Mouse (Mus musculus) left cerebral cortex, adult 18-20 months (tissue): ENCODE measurements around the gene Lrp6. TPM values are rescaled to one million over a fixed set of nuclear protein-coding genes. Genes with fewer than 3 reads are reported as not detected.

ENCODE experiments used
- DNase-seq, 2 experiments: peaks; one replicate each; pipeline ENCODE4 v3.0.0; 2021 to 2022; ENCODE audit warnings: low spot score in 2 of 2, mixed read lengths in 1 of 2
- long read RNA-seq, 2 experiments: library from polyadenylated mRNA; stranded (forward); transcript quantifications; one replicate each; pipeline ENCODE4 v2.0.0; 2021
- total RNA-seq, 2 experiments: library from RNA; stranded (reverse); gene quantifications; 2 replicates each; pipeline ENCODE4 v1.2.3; 2021

Lrp6 gene
- 10 to 100 TPM; 45.9 to 47.3 TPM for total RNA-seq
- long read RNA-seq, experiment 1, full-length matches to known transcripts: 2 of 21 reads
- long read RNA-seq, experiment 1, partial matches to known transcripts: 14 of 21 reads
- long read RNA-seq, experiment 1, other reads (novel, unspliced or antisense): 5 of 21 reads
- long read RNA-seq, experiment 2, partial matches to known transcripts: 23 of 29 reads
- long read RNA-seq, experiment 2, other reads (novel, unspliced or antisense): 6 of 29 reads

DNA sequence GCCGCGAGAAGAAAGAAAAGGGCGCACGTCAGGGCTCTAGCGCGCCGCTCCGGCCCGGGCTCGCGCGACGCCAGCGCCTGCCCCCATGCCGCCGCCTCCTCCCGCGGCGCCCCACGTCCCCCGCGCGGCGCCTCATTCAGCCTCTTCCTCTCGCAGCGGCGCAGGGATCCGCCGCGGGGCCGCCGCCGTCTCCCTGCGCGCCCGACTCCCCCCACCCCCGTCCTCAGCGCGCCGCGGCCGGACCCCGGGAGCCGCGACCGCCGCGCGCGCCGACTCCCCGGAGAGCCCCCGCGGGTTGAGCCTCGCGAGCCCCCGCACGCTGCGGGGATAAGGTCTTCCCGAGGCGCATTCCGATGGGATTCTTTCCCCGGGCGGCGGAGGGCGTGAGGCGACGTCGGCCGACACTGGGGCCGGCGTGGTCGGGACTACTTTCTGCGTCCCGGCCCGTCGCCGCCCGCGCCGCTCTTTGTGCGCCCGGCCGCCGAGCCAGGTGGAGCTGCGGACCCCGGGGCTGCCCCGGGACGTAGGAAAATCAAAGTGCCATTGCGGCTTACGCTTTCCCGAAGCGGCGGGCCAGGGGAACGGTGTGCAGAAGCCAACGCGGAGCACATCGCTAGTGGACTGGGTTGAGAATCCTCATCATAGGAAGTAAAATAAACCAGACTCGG, at the start of gene Lrp6:
TSS of gene Lrp6 (minus strand) at position 148 of the 668 bp plus-strand sequence.
- peak; percentile 67 to 83 for DNase-seq

DNA sequence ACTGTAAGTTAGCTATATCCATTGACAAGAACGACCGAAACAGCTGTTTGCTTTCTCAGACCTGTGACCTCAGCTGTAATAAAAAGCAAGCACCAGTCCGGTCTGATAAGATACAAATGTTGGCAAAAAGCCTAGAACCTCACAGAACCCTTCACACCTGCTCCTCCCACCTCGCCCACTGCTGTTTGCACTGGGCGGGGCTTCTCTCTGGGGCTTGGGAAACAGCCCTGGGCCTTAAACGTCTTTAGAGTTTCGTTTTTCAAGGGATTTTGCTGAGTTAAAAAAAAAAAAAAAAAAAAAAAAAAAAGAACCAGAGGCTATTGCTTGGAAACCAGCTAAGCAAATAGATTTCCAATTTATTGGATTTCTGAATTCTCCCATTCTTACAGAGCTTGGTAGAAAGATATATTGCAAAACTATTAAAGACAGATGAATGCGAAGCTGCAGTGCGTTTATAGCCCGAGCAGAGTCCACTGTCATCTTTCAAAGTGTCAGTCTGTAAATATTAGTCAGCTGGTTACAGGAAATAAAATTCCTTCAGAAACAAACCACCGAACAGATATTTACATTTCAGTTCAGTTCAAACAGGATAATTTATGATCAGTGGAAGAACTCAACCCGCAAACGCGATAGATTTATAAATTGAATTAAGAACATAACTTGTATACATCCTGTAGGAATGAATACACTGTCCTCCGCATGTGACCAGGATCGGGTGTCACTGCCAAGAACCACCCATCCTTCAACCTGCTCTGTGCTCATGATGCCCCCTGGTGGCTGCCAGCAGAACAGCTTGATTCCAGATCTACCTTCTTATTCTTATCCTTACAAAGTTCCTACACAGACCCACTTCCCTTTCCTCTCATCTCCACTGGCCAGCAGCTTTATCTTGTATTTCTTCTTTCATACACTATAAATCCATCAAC, 48.2 kb upstream of the Lrp6 start:
- DNase-seq: peak; percentile 87 to 92

DNA sequence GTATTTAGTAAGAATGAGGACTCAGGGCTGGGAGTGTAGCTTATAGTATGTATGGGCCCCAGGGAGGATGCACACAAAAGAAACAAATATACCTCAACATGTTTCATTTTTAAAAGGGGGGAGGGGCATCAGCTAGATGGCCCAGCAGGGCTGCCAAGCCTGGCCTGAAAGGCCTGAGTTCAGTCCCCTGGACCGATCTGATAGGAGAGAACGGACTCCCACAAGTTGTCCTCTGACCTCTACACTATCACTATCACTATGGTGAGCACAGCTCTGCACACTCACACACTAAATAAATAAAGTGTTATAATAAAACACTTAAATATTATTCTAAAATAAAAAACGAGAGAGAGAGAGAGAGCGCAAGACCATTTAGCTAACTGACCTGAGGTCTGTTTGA, 47.6 kb upstream of the Lrp6 start:
- no peak for DNase-seq

DNA sequence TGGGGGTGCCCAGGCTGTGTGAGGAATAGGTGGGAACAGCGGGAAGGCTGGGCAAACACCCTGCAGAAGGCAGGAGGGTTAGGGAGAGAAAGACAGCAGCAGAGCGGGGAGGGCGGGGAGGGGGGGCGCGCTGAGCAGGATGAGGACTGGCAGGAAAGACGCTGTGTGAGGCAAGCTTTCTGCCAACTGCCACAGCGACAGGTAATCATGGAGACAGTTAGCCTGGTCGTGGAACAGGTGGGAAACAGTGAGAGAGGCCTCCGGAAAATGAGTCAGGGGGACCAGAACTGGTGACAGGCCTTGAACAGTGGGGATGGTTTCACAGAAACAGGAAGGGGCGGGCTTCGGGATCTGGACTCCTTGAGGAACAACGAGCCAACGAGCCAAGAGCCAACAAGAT, 45.1 kb upstream of the Lrp6 start:
- no peak for DNase-seq

DNA sequence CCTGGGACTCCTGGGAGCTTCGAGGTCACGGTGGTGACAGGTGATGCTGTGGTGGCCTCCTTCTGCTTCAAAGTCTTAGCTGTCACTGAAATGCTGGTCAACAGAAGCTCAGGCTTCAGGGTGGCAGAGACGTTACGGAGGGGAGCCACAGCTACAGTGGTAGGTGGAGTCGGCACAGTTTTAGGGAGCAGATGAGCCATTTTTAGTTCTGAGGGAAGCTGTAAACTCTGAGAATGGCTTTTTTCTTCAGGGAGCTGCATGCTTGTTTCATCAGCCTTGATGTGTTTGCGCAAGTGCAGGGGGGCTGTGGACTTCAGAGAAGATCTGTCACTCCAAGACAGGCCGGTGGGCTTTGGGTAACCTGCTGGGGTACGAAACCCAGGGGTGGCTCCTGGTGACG, 43.6 kb upstream of the Lrp6 start:
- no peak for DNase-seq

DNA sequence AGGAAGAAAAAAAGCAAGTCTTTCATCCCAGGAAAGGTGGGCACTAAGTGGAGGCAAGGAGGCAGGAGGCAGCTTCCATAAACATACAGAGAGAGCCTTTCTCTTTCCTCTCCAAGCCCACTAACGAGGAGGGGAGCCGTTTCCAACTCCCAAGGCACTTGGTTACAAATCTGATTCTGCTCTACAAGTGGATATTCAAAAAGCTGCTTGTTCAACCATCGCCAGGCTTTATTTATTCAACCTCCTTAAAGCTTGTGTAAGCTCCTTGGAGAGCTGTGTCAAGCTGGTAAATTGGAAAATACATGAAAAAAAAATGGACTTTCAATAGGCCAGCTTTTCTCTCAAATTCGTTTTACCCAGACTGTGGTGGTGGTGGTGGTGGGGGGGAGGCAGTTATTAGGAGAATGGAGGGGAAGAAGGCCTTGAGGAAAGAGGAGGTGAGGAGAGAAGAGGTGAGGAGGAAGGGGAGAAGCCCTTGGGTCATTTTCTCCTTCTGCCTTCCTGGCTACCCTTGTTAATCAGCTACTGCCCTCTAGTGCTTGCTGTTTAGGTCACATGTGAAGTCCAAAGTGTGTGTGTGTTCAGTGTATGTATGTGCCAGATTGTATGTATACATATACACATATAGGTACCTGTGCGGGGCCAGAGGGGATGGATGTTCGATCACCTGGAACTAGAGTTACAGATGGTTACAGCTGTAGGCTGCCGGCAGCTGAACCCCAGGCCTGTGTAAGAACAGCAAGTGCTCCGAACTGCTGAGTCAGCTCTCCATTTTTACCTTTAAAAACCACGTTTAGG, 40.4 kb upstream of the Lrp6 start:
- no peak for DNase-seq

DNA sequence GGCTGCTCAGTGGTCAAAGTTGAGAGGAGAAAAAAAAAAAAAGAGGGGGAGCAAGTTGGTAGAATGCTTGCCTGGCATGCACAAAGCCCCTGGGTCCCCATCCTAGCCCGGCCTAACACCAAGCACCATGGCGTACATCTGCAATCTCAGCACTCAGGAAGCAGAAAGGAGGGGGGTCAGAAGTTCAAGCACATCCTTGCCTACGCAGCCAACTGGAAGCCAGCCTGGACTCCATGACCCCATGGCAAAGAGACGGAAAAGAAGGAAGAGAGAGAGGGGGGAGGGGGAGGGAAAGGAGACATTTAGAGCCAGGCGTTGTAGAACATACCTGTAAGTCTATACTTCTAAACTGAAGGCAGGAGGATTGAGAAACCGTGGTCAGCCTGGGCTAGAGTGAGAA, 39.8 kb upstream of the Lrp6 start:
- DNase-seq: no peak

DNA sequence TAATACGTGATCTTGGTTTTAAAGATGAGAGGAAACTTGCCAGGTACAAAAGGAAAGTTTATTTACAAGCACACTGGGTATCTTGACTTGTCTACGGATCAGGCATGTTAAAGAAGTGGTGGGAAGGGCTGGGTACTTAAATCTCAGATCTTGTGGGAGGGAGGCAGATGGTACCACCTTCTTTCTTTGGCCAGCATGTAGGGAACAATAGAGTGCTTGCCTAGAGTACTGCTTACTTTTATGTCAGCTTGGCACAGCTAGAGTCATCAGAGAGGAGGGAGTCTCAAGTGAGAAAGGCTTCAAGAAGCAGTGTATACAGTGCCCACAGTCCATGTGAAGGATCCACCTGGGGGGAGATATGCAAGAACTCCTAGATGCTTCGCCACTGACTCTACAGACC, 38.4 kb upstream of the Lrp6 start:
- no peak for DNase-seq

DNA sequence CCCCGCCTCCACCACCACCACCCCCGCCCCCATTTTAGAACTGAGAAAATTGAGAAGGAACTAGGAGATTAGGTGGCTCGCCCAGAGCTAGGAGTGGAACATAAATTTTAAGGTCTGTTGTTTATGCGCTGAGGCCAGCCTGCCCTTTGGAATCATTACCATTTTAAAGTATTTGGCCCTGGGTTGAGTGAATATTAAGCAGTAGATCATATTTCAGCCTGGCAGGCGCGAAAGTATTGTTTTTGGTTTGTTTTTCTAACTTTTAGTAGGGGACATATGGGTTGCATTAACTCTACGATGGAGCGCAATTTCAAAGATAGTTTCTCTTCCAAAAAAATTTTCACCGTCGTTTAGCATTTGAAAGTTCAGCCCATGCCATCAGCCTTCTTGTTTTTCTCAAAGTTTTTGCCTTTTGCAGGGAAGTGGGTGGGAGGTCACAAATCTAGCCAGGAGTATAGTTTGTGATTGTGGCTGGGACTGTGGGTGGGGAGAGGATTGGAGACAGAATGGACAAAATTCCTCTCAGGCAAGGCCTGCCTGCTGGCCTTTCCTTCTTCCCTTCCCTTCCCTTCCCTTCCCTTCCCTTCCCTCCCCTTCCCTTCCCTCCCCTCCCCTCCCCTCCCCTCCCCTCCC, 35.7 kb upstream of the Lrp6 start:
- DNase-seq: no peak

DNA sequence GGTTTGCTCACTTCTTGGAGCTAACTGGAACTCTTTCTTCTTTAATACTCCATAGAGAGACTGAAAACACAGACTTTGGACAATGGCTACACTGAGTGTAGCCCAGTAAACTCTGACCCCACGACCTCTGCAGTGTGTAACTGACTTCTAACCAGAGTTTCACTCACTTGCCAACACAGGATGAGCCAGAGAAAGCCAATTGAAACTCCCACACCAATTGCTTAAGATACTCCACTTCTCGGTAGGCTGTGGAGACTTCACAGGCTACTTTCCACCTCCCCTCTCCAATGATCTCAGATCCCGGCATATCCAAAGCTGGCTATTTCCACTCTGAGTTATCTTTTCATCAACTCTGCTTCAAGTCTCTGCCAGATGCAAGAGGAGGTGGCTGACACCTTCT, 35.0 kb upstream of the Lrp6 start:
- DNase-seq: no peak

DNA sequence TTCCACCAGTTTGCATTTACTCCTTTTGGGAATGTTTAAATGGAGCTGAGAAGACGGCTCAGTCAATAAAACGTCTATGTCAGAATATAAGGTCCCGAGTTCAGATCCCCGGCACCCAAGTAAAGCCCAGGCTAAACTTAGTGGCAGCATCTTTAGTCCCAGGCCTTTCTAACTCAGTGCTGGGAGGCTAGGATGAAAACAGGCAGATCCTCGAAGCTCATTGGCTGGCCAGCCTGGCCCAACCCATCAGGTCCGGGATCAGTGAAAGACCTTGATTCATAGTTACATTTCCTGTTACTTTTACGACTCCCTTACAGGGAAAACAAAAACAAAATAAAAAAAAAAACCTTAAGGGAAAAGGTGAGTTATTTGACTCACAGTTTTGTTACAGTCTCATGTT, 34.4 kb upstream of the Lrp6 start:
- DNase-seq: no peak

DNA sequence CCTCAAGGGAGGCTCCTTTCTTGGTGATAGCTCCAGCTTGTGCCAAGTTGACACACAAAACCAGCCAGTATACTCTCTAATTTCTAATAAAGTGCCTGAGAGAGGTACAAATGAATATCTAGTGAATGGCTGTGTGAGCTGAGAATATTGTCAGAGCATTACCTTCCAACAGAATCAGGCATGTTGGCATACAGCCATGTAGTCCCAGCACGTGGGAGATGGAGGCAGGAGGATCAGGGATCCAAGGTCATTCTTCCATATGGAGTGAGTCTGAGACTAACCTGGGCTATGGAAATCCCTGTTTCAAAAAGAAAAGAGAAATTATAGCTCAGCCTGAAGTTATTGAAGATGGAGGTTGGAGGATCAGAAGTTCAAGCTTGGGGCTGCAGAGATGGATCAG, 32.5 kb upstream of the Lrp6 start:
- no peak for DNase-seq

DNA sequence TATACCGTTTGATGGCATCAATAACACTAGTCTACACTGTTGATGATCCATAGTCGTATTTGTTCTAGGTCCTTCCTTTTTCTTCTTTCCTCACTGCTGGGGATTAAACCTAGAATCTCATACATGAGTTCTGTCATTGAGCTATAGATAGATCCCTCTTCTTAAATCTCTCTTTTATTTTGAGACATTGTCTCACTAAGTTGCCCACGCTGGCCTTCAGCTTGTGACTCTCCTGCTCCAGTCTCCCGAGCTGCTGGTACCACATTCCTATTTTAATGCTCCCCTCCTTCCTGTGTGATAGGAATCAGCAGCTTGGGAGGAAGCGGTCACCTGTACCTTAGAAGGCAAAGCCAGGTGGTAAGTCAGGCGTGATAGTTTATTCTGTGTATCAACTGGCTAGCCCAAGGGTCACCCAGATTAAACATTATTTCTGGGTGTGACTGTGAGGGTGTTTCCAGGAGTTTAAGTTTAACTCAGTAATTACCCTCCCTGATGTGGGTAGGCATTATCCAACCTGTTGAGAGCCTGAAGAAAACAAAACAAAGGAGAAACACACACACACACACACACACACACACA, 31.0 kb upstream of the Lrp6 start:
- no peak for DNase-seq

DNA sequence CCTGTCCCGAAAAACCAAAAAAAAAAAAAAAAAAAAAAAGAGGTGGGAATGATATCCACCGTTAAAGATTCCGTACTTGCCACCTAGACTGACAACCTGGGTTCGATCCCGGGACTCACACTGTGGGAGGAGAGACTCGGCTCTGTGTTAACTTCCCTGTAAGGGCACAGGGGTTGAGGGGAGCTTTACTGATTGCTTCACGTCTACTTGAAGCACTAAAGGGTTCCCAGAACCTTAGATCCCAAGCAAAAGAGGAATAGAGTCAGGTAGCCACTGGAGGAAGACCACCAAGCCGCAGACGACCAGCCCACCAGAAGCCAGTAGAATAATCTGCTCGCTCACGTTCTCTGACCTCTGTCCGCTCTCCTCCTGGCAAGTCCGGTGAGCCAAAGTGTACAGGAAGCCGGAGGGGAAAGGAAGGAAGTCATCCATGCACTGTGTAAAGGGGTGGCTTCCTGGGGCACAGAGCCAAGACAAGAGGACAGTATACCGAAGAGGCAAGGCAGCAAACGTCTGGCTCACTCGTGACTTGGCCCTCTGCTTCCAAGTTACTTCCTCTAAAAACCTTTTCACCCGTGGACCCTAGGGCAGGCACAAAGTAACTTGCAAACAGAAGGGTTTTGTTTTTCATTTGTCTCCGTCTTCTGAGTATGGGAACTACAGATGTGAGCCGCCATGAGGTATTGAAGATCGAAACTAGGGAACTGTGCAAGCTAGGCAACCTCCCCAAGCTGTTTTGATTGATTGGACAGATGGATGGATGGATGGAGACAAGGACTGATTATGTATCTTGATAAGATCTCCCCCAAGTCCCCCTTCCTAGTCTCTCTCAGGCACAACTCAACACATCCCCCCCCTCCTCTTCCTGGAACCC, 28.0 kb upstream of the Lrp6 start:
- no peak for DNase-seq

DNA sequence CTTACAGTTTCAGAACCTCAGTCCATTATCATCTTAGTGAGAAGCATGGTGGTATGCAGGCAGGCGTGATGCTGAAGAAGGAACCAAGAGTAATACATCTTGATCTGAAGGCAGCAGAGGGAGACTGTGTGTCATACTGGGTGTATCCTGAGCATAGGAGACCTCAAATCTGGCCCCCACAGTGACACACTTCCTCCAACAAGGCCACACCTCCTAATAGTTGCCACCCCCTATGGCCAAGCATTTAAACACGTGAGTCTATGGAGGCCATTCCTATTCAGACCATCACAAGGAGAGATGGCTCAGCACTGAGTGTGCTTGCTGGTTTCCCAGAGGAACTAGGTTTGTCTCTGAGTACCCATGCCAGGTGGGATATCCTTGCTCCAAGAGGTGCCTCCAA, 24.8 kb upstream of the Lrp6 start:
- DNase-seq: no peak

DNA sequence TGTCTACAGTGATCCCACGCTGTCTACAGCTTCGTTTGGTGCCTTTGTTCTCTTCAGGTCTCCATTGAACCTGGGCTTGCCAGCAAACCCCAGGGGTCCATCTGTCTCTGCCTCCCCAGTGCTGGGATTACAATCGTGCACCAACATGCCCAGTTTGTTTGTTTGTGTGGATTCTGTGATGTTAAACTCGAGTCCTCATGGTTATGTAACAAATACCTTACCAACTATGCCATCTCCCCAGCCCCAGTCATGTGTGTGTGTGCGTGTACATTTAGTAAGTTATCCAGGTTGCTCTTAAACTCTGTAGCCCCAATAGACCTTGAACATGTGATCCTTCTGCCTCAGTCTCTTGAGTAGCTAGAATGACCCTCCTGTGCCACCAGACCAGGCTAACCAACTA, 19.5 kb upstream of the Lrp6 start:
- no peak for DNase-seq

DNA sequence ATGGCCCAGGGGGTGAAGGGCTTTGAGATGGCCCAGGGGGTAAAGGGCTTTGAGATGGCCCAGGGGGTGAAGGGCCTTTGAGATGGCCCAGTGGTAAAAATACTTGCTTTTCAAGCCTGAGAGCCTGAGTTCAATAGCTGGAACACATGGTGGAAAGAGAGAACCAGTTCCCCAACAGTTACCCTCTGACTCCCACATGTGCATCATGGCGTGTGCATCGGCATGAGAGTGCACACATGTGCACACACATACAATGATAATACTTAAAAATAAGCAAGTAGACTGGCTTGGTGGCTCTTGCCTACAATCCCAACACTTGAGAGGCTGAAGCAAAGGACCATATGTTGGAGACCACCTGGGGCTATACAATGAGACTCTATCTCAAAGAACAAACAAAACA, 17.9 kb upstream of the Lrp6 start:
- DNase-seq: no peak

DNA sequence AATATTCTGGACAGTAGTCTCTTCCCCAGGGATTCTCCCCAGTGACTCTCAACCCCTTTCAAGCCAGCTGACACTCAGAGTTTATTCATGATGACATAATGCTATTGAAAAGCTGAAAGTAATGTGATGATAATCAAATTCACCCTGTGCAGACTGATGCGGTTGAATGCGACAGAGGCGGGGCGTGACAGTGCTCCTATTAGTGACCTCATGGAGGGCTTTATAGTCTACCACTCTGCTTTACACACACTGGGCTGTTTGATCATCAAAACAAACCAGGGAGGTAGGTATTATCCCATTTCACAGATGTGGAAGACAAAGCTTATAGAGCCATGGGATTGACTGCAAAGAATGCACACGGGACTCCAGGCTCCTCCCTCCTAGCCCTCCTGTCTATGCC, 15.3 kb upstream of the Lrp6 start:
- DNase-seq: no peak

DNA sequence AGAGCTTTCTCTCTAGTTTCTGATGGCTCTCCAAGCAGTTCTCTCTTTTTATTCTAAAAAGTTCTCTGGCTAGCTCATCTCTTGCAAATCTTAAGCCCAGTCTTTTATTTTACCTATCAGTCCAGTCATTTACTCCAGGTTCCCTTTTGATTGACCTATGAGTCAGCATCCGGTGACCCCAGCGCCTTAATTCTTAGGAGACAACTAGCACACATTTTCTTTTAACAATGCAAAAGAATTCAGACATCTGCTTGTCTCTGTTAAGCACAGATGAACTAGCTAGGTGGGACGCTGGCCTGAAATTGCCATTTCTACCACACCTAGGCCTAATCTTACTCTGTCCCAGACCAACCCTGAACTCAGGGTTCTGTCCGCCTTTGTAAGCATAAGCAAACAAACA, 12.7 kb upstream of the Lrp6 start:
- no peak for DNase-seq

DNA sequence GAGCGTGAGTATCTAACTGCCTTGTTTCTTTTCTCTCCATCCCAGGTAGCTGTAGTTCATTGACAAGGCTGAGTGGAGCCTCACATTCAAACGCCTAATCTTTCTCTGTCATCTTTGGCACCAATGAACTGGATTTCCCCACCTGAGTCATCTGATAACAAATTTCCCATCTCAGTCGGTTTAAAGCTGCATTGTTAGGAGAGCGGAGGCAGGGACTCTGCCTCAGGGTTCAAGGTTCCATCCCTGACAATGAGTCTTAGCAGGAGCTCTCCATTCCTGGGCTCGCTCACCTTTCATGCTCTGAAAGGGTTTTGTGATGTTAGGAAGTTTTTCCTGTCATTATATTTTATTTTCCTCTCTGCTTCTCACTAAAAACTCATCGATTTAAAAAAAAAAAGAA, 11.3 kb upstream of the Lrp6 start:
- DNase-seq: no peak
